Mouse (Mus musculus) megakaryocyte, embryonic 14.5 days (primary cell): ENCODE results near the gene Ddx50. TPM values are rescaled to one million over a fixed set of nuclear protein-coding genes. Genes with fewer than 3 reads are reported as not detected.
"Not testable (repeated sequence)": the region's sequence is repeated elsewhere in the genome, so short reads cannot be mapped to it uniquely, and the experiment has no call there.

Source experiments
- H3K27me3 ChIP-seq: replicated peaks from 2 replicates; pipeline ENCODE3; 2012; ENCODE audit warnings: inconsistent platforms
- H3K36me3 ChIP-seq: replicated peaks from 2 replicates; pipeline ENCODE3; 2012; ENCODE audit warnings: low read length, inconsistent platforms, mixed read lengths
- H3K4me1 ChIP-seq: 2 replicates; pipeline ENCODE4 v1.6.1; 2012; ENCODE audit warnings: inconsistent platforms
- H3K4me3 ChIP-seq: replicated peaks from 2 replicates; pipeline ENCODE3; 2012; ENCODE audit warnings: moderate library complexity, mild to moderate bottlenecking, inconsistent platforms
- H3K9me3 ChIP-seq: 2 replicates; pipeline ENCODE4 v1.6.1; 2012; ENCODE audit warnings: inconsistent platforms
- FLI1 ChIP-seq: IDR thresholded peaks from 2 replicates; pipeline ENCODE4 v1.6.1; 2012; ENCODE audit warnings: low read length, inconsistent platforms, mixed read lengths
- GATA1 ChIP-seq: IDR thresholded peaks from 3 replicates; pipeline ENCODE4 v1.6.1; 2012; ENCODE audit warnings: mixed read lengths, low read length, inconsistent platforms, borderline replicate concordance
- polyA plus RNA-seq: library from polyadenylated mRNA; stranded (reverse); fragments of >175 nt; gene quantifications from 2 replicates; pipeline ENCODE4 v1.2.3, GENCODE M21; 2012; ENCODE audit warnings: low replicate concordance; ENCODE audit not compliant: insufficient read depth

Gene Ddx50
- polyA plus RNA-seq, 1 experiment = 107 TPM

- H3K9me3 ChIP-seq = no peaks in the 10 kb centered on the region
- peaks cover 61% of the 10 kb centered on the region for H3K4me1 ChIP-seq
- H3K4me3 ChIP-seq = peak within 1 kb of the TSS; percentile 99
- TF ChIP-seq FLI1 (peak; percentile 93), GATA1 (no peak)
- peaks cover 13% of the 10 kb centered on the region for H3K36me3 ChIP-seq
- no peaks in the 10 kb centered on the region for H3K27me3 ChIP-seq
Measured at GRCm38 (mm10) chr10:62602177-62603040, 48.6 kb downstream of the Ddx50 start, which contains the start of gene Ddx21. Gene Ddx21, minus strand, starts transcription at chr10:62602281.

DNA sequence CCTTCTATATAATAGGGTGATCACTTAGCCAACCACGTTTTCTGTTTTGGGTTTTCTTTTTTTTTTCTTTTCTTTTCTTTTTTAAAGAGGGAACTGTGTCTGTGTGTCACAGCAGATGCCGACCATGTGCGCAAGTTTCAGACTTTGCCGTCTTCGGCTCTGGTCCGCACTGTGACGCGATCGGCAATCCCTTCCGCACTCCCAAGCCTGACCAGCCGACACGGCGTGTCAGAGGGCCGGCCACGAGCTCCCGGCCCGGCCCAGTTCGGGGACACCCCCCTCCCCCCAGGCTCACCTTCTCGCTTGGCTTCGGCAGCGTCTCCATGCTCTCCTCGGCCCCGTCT, 49.2 kb downstream of the Ddx50 start:
- Histone ChIP-seq H3K27me3 (no peaks in the 10 kb centered on the region), H3K9me3 (no peaks in the 10 kb centered on the region), H3K36me3 (peaks cover 19% of the 10 kb centered on the region), H3K4me3 (peak overlapping the region; percentile 99), H3K4me1 (peaks cover 64% of the 10 kb centered on the region)
- TF ChIP-seq GATA1 = no peak
- TF ChIP-seq FLI1 = no peak

DNA sequence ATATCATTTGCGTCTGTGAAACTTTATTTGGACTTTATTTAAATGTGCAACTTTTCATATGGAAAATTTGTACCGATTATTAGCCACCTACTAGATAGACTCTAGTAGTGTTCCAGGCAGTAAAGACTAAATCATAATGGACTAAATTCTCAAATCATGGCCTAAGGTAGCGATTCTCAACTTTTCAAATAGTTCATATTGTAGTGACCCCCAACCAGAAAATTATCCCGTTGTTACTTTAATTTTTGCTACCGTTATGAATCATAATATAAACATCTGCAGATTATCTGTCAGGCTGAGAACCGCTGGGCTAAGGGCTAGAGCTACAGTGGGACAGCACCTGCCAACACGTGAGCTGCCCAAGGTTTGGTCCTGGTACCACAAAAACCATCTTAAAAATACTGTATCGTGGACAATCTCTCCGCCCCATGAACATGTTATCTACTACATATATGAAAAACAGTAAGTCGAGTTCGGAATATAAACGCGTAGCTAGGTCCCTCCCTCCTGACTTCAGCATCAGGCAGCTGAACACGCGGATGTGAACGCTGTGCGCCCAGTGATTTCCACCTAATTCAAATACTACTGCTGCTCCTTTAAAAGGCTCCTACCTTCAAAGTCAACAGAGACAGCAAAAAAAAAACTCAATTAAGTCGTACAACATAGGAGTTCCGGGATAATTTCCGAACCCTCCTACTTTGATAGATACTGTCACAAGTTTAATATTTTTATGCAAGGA, 49.8 kb downstream of the Ddx50 start:
- TF ChIP-seq FLI1 (no peak), GATA1 (no peak)

GRCm38 (mm10) chr10:62600056-62600455, 51.0 kb downstream of the Ddx50 start:
- Histone ChIP-seq H3K4me1 (peaks cover 66% of the 10 kb centered on the region), H3K9me3 (no peaks in the 10 kb centered on the region), H3K36me3 (peaks cover 33% of the 10 kb centered on the region), H3K4me3 (peak overlapping the region; percentile 85), H3K27me3 (no peaks in the 10 kb centered on the region)
- TF ChIP-seq GATA1 (no peak), FLI1 (no peak)

More for the DNA sequence above, 49.8 kb downstream of the Ddx50 start:
- Histone ChIP-seq H3K36me3 (peaks cover 22% of the 10 kb centered on the region), H3K4me1 (peaks cover 66% of the 10 kb centered on the region), H3K9me3 (no peaks in the 10 kb centered on the region), H3K27me3 (no peaks in the 10 kb centered on the region), H3K4me3 (peak overlapping the region; percentile 99)

GRCm38 (mm10) chr10:62599311-62599710, 51.7 kb downstream of the Ddx50 start:
- not testable (repeated sequence) for H3K27me3 ChIP-seq, H3K4me3 ChIP-seq, H3K9me3 ChIP-seq
- peaks cover 40% of the 10 kb centered on the region for H3K36me3 ChIP-seq
- peaks cover 63% of the 10 kb centered on the region for H3K4me1 ChIP-seq

GRCm38 (mm10) chr10:62592496-62592895, 58.5 kb downstream of the Ddx50 start:
- Histone ChIP-seq H3K4me3 (no peak overlapping the region), H3K27me3 (no peaks in the 10 kb centered on the region), H3K4me1 (peaks cover 61% of the 10 kb centered on the region), H3K9me3 (no peaks in the 10 kb centered on the region), H3K36me3 (peaks cover 95% of the 10 kb centered on the region)
- no peak for TF ChIP-seq GATA1
- no peak for TF ChIP-seq FLI1

GRCm38 (mm10) chr10:62590200-62590599, 60.8 kb downstream of the Ddx50 start:
- Histone ChIP-seq H3K27me3 (no peaks in the 10 kb centered on the region), H3K4me1 (peaks cover 55% of the 10 kb centered on the region), H3K4me3 (no peak overlapping the region), H3K9me3 (no peaks in the 10 kb centered on the region), H3K36me3 (peaks cover 97% of the 10 kb centered on the region)
- TF ChIP-seq FLI1 = no peak
- TF ChIP-seq GATA1 = no peak

GRCm38 (mm10) chr10:62588616-62589015, 62.4 kb downstream of the Ddx50 start:
- Histone ChIP-seq H3K4me3 (no peak overlapping the region), H3K27me3 (no peaks in the 10 kb centered on the region), H3K4me1 (peaks cover 45% of the 10 kb centered on the region), H3K9me3 (no peaks in the 10 kb centered on the region), H3K36me3 (peaks cover 97% of the 10 kb centered on the region)
- no peak for TF ChIP-seq FLI1

DNA sequence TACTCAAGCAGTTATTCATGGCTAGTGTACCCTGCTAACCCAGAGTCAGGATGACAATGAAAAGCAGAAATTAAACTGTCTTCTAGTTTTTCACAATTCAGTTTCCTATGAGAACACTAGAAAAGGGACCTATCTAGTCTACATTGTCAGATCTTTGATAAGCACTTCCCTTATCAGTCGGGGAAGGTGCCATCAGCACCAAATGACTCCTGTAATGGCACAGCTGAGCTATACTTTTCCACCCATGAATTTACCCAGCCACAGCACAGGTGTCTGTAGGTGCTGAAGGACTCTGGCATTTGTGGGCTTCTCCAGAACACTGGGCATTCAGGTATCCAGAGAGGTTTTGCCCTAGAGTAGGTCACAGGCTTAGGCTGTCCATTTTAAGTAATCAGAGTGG, 67.8 kb downstream of the Ddx50 start:
- no peaks in the 10 kb centered on the region for H3K27me3 ChIP-seq
- no peaks in the 10 kb centered on the region for H3K9me3 ChIP-seq
- peaks cover 82% of the 10 kb centered on the region for H3K36me3 ChIP-seq
- peaks cover 11% of the 10 kb centered on the region for H3K4me1 ChIP-seq
- no peak for TF ChIP-seq GATA1
- no peak for TF ChIP-seq FLI1
- H3K4me3 ChIP-seq = no peak overlapping the region

DNA sequence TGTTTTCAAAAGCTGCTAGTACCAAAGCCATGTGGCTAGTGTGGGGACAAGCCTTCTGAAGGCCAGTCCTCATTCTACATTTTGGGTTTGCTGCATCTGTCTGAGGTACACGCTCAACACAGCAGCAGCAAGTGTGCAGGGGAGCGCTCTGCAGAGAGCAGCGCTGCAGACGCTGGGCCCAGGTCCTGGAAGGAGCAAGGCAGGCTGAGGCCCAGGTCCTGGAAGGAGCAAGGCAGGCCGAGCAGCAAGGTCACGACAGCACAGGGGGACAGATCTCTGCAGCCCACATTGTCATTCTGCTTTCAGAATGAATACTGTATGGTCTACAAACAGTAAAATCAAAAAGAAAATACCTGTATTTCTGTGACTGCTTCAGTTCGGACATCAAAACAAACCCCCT, 68.3 kb downstream of the Ddx50 start:
- Histone ChIP-seq H3K4me3 (no peak overlapping the region), H3K4me1 (peaks cover 9% of the 10 kb centered on the region), H3K9me3 (no peaks in the 10 kb centered on the region), H3K27me3 (no peaks in the 10 kb centered on the region), H3K36me3 (peaks cover 77% of the 10 kb centered on the region)
- TF ChIP-seq FLI1 (no peak), GATA1 (no peak)
